Mouse (Mus musculus) layer of hippocampus, postnatal 25 days (tissue): ENCODE measurements around the gene Borcs5. TPM values are rescaled to one million over a fixed set of nuclear protein-coding genes. Genes with fewer than 3 reads are reported as not detected.
"Not testable (repeated sequence)": the region's sequence is repeated elsewhere in the genome, so short reads cannot be mapped to it uniquely, and the experiment has no call there.

Experiments
- DNase-seq, 2 experiments: peaks; one replicate each; pipeline ENCODE4 v3.0.0; 2022; ENCODE audit warnings: mixed read lengths in 2 of 2, low spot score in 1 of 2; ENCODE audit errors: extremely low spot score in 1 of 2
- total RNA-seq, 2 experiments: library from RNA; stranded (reverse); gene quantifications; 2 replicates each; pipeline ENCODE4 v1.2.3; 2021

Gene Borcs5
- total RNA-seq, 2 experiments from 2014 or later, result 36.1 to 39.2 TPM

DNA sequence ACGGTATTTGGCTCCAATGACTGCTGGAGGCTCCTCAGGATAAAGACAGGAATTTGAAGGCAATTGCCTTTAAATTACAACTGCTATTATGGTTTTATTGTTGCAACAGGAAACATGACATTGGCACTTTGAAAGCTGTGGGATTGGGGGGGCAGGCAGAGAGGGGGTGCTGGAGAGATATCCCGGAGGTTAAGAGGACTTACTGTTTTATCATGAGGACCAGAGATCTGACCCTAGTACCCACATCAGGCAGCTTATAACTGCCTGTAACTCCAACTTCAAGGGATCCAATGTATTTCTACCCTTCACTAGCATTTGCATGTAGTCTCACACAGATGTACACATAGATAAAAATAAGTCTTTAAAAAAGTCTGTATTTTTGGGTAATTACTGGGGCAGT is 29.2 kb downstream of the Borcs5 start:
- DNase-seq, result no peak

DNA sequence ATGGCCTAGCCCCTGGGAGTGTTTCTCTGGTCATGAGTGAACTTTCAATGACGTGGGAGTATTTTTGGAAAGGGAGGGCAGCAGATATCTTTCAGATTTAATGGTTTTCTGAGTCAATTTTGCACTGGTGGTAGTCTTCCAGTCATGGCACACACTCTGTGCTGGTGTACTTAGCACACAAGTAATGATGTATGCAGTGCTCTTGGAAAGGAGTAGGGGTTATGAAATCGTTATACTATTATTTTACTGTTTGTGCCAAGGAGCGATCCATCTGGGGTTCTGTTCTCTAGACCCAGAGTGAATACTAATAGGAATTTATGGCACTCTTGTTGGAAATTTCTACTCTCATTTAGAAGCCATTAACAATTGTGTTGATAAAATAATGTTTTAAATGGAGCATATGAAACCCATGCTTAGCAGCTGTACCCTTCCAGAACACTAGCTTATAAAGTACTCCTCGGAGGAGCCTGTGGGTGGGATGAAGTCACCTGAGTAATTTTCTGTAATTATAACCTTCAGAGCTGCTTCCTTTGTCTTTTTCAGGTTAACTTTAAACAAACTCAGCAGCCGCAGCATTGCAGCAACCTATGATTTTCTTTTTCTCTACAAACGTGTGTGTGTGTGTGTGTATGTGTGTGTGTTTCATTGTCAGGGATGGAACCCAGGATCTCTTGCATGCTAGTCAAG is 30.0 kb downstream of the Borcs5 start:
- no peak for DNase-seq

DNA sequence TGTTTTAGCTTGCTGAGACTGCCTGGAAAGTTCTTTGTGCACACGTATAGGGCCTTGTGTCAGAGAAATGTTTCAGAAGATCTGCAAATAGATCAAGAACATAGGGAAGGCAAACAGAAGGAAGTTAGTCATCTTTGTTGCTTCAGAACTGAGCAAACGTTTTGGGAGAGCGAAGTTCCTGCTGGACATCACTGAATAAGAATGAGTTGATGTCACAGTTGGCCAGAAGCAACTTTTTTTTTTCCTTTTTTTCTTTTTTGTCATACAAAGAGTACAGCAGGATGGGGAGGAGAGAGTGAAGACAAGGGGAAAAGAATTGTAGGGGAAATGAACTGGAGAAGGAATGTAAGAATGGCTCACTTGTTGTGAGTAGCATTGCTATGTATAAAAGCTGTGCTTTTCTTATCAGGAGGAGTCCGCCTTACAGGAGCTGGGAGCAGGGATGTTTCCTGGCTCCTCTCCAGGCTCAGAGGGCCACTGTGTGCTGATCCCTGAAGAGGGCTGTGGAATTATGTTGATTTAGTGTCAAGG is 31.6 kb downstream of the Borcs5 start:
- DNase-seq, result no peak

DNA sequence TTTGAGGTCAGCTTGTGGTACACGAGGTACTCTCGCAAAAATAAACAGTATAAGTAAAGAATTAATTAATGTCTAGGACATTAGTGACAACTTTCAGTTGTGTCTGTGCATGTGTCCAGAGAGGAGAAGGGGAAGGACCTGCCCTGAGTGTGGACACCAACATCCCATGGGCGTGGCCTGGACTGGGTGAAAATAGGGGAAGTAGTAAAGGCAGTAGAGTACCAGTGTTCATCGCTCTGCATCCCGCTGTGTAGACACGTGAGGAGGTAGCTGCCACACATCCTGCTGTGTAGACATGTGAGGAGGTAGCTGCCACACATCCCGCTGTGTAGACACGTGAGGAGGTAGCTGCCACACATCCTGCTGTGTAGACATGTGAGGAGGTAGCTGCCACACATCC is 34.4 kb downstream of the Borcs5 start:
- not testable (repeated sequence) for DNase-seq

DNA sequence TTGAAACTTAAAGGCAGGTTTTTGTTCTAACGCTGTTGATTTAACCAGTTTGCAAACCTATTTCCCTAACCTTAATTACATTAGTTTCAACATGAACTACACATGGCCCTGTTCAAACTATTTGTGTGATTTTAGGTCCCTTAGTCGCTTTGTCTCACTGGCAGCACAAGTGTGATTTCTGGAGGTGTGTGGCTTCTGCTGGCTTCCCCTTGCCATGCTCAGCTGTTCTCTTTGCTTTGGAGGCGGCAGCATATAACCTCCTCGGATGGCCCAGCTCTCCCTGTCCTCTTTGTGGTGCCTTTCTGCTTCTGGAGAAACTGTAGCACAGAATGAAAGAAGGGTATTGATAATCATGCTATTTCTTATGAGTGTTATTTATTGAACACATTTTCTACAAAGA is 38.2 kb downstream of the Borcs5 start:
- no peak for DNase-seq

DNA sequence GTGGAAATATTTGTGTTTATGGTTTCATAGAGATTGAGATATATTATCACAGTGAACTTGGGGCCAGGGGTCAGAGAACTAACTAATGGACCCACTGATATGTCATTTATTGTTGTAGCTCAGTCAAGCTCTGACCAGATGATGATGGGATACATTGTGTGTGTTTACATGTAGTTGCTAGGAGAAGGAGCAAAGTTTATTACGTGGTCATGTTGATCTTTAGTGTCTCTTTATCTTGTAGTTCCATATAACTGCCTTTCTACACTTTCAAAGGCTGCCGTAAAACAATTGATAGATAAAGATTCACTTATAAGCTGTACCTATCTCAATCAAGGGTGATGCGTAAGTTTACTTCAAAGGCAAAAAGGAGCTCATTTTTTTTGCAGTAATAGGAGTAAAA is 38.7 kb downstream of the Borcs5 start:
- DNase-seq, result no peak

DNA sequence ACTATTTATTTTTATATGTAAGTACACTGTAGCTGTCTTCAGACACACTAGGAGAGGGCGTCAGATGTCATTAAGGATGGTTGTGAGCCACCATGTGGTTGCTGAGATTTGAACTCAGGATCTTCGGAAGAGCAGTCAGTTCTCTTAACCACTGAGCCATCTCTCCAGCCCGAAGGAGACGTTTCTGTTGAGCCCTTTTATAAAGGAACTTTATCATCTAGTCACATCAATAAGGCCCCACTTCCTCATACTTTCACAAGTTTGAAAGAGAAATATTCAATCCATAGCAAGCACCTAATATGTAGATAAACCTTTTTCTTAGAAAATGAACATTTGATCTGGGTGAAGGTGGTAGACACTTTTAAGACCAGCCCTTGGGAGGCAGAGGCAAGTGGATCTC is 40.0 kb downstream of the Borcs5 start:
- DNase-seq, result not testable (repeated sequence)

DNA sequence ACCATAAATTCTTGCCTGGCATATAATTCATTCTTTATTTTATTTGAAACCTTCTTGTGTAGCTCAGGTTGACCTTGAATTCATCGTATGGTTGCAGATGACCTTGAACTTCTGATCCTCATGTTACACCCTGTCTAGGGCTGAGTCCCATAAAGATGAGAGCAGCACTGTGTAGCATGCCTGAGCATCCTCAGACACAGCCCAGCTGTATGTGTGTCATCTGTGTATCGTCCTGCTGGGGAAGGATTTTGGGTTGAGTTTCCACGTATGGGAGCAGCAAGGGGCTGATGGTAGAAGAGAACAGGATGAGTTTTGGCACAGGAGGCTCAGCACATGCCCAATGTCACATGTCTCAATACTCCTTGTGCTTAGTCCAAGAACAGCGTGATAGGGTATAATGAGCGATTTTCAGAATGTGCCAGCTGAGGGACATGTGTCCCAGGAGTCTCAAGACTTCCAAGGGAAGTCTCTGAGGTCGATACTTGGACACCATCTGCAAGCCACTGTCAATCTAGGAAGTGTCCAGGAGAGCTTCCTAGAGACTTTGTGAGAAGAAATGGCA is 45.1 kb downstream of the Borcs5 start:
- no peak for DNase-seq

DNA sequence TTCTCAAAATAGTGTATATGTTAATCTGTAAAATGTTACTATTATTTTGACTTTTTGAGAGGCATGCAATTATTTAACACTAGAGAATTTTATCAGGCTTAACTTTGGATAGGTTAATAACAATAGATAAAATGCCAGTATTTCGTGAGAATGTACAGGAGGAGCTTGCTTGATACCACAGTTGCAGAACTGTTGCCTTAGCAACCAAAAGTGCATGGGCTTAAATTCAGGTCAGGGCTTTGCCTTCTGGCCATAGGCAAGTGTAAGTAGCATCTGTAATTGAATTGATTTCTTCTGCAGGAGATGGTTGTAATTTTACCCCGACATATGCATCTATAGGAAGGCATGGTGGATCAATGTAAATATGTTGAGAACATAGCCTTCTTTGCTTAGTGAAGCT is 45.7 kb downstream of the Borcs5 start:
- no peak for DNase-seq

DNA sequence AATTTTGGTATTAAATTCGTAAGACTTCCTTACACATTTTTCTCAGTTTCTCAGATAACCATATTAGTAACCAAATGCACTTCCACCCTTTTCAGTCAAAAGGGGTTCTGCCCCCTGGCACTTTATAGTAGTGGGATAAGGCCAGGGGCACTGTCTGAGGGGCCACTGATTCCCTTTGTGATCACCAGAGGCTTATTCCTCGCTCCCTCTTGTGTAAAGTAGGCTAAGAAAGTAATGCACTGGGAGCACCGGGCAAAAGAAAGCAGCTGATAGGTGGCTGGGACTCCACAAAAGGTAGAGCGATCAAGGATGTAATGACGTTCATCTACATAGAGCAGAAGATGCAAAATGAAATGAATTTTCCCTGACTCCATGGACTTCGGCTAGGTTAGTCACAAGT is 46.2 kb downstream of the Borcs5 start:
- no peak for DNase-seq

DNA sequence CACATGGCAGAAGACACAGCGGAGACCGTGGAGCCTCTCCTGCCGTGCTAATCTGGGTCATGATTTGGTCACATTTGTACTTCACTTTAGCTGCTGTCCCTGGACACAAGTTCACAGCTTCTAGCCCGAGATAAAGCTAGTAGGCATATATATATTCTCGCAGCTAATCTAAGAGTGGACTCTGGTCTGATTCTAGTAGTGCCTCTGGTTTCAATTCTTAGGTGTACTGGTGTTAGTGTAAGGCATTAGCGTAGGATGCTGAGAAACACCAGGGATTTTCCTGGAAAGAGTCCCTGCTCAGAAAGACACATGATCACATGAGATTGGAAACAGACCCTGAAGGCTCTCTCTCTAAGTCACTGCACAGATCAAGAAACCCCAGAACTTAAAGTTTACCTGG is 55.2 kb downstream of the Borcs5 start:
- DNase-seq, result no peak

DNA sequence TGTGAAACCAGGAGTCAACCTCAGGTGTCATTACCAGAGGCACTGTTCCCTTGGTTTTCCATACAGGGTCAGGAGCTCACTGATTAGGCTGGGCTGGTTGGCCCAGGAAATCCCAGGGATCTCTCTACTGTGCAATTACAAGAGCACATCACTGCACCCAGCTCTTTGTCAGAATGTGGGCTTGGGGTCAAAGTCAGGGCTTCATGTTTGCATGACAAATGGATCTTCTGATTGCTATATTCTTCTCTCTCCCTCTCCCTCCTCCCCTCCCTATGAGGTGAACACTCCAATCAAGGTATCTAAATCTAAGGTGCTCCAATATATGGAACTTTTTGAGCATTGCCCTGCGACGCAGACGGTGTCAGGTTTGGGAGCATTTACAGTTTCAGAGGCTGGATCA is 55.7 kb downstream of the Borcs5 start:
- DNase-seq, result no peak

DNA sequence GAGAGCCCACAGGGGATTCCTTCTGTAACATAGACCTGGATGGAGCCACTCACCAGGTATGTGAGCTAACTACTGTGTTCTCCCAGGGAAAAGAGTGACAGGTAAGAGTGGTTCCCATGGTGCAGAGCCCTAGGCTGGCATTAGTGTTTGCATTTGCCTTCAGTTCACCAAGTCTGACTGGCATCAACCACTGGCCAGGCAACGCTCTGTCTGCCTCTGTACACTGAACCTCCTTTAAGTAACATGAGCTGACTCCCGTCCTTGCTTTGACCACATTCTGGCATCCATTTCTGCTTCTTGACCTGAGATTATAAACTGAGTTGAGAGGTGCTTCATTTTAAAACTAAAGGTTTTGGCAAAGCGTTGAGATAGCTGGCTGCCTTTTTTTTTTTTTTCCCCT is 56.3 kb downstream of the Borcs5 start:
- DNase-seq, result no peak

DNA sequence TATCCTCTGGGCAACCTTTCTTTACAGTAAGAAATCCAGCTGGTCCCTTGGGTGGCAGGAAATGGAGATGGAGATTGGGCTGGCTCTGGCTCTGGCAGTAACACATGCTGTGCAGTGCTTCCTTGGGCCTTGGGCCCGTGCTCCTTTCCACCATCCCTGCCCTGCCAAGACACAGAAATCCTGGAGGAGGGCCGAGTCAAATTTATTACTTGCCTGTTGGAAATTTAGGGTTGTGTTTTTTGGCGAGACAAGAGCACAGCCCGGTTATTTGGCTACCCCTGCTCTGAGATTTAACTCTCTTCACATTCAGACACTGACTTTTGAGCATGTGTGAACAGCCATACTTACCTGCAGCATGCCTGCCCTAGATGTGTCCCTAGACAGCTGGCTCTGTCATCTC is 56.8 kb downstream of the Borcs5 start:
- no peak for DNase-seq

DNA sequence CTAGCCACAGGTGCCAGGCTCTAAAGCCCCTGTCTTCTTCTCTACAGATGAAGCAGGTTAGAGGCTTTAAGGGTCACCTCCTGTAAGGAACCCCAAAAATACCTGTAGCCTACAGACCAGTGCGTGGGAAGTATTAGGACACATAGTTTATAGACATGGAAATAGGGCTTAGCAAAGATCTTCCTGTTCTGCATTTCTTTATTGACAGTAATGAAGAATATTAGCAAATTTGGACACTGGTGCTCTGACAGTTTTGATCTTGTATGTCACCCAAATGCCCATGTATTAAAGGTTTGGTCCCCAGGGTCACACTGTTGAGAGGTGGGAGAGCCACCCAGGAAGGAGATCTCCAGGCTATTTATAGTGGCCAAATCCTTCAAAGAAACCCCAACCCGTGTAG is 57.2 kb downstream of the Borcs5 start:
- DNase-seq, result no peak

DNA sequence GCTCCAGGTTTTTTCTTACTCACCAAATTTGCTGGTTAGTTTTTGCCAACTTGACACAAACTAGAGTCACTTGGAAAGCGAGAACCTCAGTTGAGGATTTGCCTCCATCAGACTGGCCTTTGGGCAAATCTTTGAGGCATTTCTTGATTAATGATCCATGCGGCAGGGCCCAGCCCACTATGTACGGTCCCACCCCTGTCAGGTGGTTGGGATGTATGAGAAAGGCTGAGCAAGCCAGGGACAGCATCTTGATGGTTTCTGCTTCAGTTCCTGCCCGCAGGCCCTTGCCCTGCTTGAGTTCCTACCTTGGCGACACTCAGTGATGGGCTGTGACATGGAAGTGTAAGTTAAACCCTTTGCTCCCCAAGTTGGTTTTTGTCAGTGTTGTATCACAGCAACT is 58.9 kb downstream of the Borcs5 start:
- DNase-seq, result no peak

DNA sequence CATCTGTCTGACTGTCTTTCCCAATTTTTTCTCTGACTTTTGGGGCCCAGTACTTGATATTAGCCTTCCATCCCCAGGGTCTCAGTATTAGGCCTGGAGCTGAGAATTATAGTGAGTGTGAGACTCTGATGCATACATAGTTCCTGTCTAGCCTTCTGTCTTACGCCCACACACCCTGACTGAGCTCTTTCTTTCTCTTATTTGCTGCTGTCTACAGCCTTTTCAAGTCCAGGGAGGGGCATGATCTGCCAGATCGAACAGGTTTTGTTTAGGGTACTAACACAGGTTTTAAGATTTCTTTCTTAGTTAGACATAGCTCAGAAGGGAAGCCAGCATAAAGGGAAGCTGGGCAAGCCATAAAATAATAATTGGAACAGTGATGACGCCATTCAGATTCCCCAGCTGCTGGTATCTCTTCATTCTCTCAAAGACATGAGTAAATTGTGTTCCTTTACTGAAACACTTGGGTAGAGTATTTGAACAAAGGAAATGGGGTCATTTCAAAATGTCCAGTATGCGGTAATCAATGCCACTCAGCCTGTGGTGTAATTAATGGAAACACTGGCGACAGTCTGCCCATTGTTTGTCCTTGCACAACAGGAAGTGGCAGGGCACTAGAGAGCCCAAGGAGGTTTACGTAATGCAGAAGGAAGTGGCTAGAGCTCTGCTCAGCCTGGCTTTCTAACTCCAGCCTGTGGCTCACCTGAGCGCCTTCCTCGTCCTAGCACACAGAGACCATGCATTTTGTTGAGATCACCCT is 61.3 kb downstream of the Borcs5 start:
- no peak for DNase-seq

DNA sequence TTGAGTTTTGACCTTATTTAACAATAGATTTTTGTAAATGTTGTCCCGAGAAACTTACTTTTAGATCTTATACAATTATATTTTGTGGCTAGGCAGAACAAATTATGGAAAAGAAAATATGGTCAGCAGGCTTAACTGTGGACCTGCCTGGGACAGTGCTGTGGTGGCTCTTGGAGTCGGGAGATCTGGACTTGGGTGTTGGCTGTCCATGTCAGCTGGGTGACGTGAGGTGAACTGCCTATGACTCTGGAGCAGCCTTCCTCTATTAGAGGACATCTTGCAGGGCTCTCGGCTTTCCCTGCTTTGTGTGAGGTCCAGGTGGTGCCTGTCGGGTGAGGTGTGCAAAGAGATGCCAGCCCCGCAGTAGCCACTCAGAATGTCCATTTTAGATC is 61.9 kb downstream of the Borcs5 start:
- no peak for DNase-seq

DNA sequence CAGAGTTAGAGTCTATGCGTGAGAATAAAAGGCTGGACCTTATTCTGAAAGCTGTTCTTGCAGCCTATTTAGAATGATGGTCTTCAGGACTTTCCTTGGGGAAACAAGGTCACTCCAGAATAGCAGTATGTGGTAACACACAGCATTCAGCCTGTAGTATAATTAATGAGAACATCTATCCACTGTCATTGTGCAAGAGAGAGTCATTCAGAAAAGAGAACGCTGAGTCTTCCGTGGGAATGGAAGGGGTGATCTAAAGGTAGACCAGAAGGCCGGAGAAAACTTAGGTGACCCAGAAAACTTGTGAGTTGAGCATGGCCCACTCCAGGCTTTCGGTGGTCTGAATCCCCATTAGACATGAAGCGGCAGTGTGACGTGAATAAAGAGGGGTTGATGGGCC is 62.9 kb downstream of the Borcs5 start:
- no peak for DNase-seq

DNA sequence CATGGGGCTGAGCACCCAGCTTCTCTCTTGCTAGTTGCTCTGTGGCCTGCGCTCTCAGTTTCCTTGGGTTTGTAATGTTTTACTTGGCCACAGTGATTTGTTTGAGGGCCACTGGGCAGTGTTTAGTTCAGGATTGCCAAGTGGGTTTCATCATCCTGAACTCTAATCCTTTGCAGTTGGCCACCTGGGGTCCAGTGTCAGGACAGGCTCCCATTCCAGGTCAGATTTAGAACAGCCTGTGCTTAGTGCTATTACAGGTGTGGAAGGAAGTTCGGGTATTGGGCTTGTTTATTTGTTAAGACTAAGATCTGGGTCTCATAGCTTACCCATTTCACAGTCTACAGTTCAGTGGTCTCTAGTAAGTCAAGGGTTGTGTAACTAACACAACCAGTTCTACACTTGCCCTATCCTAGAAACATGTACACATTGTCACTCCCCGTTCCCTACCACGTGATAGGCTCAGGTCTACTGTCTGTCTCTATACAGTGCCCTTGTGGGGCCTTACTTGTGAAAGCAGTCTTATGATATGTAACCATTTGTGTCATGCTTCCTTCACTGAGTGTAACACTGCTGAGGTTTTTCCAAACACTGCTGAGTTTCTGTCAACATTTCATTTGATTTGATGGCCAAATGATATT is 63.9 kb downstream of the Borcs5 start:
- no peak for DNase-seq

DNA sequence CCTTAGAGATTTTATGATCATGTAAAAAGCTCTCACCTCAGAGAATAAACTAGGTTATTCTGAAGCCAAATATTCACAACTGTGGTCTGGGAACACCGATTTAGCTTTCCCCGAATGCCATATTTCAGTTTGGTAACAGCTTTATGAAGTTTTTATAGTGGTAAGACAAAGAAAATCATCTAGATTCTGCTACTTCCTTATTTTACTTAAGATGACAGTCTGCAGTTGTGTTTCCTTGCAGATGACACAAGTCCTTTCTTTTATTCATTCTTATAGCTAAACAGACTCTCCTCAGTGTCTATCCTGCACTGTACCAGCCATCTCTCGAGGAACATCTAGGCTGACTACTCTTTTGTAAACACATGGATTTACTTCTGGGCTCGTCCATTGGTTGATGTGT is 67.2 kb downstream of the Borcs5 start:
- DNase-seq, result no peak
